Mouse (Mus musculus) hindbrain, embryonic 11.5 days (tissue): ENCODE data around the gene Hoxa9. TPM values are rescaled to one million over a fixed set of nuclear protein-coding genes. Genes with fewer than 3 reads are reported as not detected.

Source experiments
- ATAC-seq: fragments of 200-750 bp; cut with Nextera tagmentation; 2 replicates; pipeline ENCODE4 v1.8.0; 2017; ENCODE audit warnings: mild to moderate bottlenecking, moderate TSS enrichment, moderate library complexity; ENCODE audit not compliant: low FRiP score
- DNase-seq: peaks from one replicate; pipeline ENCODE4 v3.0.0-alpha.2; 2015; ENCODE audit warnings: low spot score
- H3K27ac ChIP-seq: fragments of 300-500 bp; sonication (generic); 2 replicates; pipeline ENCODE4 v1.5.1; 2014; ENCODE audit warnings: mild to moderate bottlenecking, low read depth, low read length
- H3K27me3 ChIP-seq: fragments of 300-500 bp; sonication (generic); 2 replicates; pipeline ENCODE4 v1.6.1; 2014; ENCODE audit warnings: mild to moderate bottlenecking, low read length, moderate library complexity, mixed read lengths; ENCODE audit not compliant: control insufficient read depth, insufficient read depth
- H3K36me3 ChIP-seq: fragments of 300-500 bp; sonication (generic); 2 replicates; pipeline ENCODE4 v1.6.1; 2014; ENCODE audit warnings: mild to moderate bottlenecking, low read length, moderate library complexity, mixed read lengths; ENCODE audit not compliant: control insufficient read depth, insufficient read depth
- H3K4me1 ChIP-seq: fragments of 300-500 bp; sonication (generic); replicated peaks from 2 replicates; pipeline ENCODE4 v1.6.1; 2014; ENCODE audit warnings: low read length, mixed read lengths; ENCODE audit not compliant: control insufficient read depth, insufficient read depth
- H3K4me2 ChIP-seq: fragments of 300-500 bp; sonication (generic); replicated peaks from 2 replicates; pipeline ENCODE4 v1.6.1; 2014; ENCODE audit warnings: mild to moderate bottlenecking, low read depth, low read length
- H3K4me3 ChIP-seq: fragments of 300-500 bp; sonication (generic); 2 replicates; pipeline ENCODE4 v1.5.1; 2014; ENCODE audit warnings: low read depth, low read length
- H3K9ac ChIP-seq: fragments of 300-500 bp; sonication (generic); 2 replicates; pipeline ENCODE4 v1.6.1; 2014; ENCODE audit warnings: low read depth, low read length
- H3K9me3 ChIP-seq: fragments of 300-500 bp; sonication (generic); 2 replicates; pipeline ENCODE4 v1.6.1; 2016; ENCODE audit warnings: low read length; ENCODE audit not compliant: control insufficient read depth
- WGBS: fragments of 180-500 bp; shearing (Covaris S2); extraction: QIAGEN DNeasy Blood & Tissue Kit; methylation state at CpG from one replicate; pipeline ENCODE4 v1.1.7; 2014; 5-methylcytosine and 5-hydroxymethylcytosine counted together
- polyA plus RNA-seq: library from polyadenylated mRNA; unstranded; fragments of >200 nt; fragmentation: Nextera tagmentation; extraction: Ambion mirVana; gene quantifications from 2 replicates; pipeline ENCODE4 v1.2.1, GENCODE M21; 2014

The Hoxa9 gene
- polyA plus RNA-seq, 1 experiment from 2014 or later = 0.25 TPM

DNA sequence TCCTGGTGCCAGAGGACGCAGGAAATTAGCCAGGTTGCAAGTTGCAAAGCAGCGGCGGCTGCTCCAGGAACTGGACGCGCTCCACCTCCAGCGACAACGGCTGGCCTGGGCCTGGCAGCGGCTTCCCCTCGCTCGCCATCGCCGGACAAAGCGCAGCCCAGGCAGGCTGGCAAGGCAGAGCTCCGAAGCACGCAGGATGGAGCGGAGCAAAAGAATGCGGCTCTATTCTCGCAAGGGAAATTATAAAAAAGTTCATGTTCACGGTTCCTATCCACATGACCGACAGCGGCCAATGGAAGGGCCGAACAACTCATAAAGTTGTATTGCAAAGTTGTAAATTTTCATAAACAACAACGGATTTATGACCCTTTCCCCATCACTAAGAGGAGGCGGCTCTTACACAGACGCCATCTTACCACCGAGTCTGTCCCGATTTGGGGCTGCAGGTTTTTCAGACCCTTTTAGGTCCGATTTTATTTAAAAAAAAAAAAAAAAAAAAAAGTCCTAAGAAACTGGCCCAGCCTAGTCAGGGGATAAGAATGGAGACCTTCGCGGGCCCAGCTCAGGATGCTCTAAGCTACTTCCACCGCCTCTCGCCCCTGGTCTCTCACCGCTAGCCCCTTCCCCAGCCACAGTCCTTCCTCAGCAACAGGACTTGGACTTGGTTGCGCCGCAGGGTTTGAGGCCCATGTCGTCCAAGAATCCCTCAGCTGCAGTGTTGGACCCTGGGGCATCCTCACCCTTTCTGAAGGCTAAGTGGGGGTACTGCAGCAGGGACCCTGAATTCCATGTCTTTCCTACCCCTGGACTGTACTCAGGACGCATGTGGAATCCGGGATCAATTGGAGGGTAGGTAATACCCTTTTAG lies 17.5 kb downstream of the Hoxa9 start, which contains the start of the genes Hoxa3 and Gm28308:
Gene Hoxa3 (minus strand): TSS at position 218 of the 868 bp plus-strand sequence.
Gene Gm28308 (minus strand): TSS at position 221 of the 868 bp plus-strand sequence.
- DNase-seq (no peak), ATAC-seq (no peak)
- Histone ChIP-seq H3K4me2 (no peak within 1 kb of the TSS; the same call in 1 of the 2 replicates), H3K9me3 (no peaks in the 10 kb centered on the region), H3K27me3 (peaks cover 97% of the 10 kb centered on the region), H3K27ac (no peak within 1 kb of the TSS), H3K36me3 (no peaks in the 10 kb centered on the region), H3K4me1 (peaks cover 9% of the 10 kb centered on the region; the same call in 1 of the 2 replicates), H3K9ac (no peak within 1 kb of the TSS), H3K4me3 (no peak within 1 kb of the TSS; the same call in 1 of the 2 replicates)
- WGBS = 2% methylated on average over 38 of the region's 38 CpGs

DNA sequence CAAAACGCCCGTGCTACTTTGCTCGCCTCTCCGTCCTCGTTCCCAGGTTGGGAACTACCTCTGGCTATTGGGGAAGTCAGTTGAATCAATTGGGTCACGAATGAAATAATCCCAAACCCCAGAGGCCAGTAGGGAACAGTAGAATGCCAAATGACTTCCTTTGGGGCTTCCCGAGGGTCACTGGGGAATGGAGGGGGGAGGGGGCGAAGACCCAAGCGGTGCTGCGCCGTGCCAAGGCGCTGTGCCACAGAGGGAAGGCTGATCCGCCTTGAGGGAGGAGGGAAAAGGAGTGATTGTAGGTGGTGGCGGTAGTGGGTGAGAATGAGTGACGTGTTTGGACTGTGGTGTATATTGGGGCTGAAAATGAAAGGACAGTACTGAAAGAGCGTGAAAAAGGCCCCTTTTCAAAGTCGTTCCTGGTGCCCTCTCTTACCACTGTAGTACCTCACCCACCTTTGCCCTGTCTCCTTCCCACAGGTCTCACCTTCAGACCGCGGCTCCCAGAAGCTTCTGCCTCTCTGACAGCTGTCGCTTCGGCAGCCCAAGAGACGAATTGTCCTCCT lies 18.3 kb downstream of the Hoxa9 start:
- ATAC-seq (no peak), DNase-seq (peak; percentile 59)
- H3K27me3 ChIP-seq = peaks cover 96% of the 10 kb centered on the region
- H3K4me3 ChIP-seq = no peak overlapping the region; the same call in 1 of the 2 replicates
- no peaks in the 10 kb centered on the region for H3K36me3 ChIP-seq
- H3K9ac ChIP-seq = no peak overlapping the region
- H3K27ac ChIP-seq = no peak overlapping the region
- no peak overlapping the region; the same call in 1 of the 2 replicates for H3K4me2 ChIP-seq
- H3K4me1 ChIP-seq = peaks cover 9% of the 10 kb centered on the region; the same call in 1 of the 2 replicates
- WGBS = under 1% methylated on average over 22 of the region's 22 CpGs
- no peaks in the 10 kb centered on the region for H3K9me3 ChIP-seq

DNA sequence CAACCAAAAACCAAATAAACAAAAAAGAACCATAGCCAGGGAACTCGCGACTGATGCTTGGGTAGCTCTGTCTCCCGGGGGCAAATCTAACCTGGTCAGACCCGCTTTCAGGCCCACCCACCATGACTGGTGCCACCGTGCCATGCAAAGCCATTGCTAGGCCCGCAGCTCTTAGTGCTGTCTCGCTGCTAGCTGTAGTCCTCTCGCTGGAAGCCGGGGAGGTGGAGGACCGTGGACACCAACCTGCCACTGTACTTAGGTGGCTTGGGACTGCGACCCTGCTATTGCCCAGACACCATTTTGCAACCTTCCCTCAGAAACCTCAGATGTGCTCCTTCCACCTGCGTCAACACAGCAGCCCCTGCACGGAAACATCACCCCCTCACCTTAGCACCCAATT lies 18.9 kb downstream of the Hoxa9 start:
- H3K36me3 ChIP-seq = no peaks in the 10 kb centered on the region
- no peak overlapping the region for H3K27ac ChIP-seq
- ATAC-seq = no peak
- H3K4me1 ChIP-seq = peaks cover 4% of the 10 kb centered on the region; the same call in 1 of the 2 replicates
- no peak overlapping the region for H3K9ac ChIP-seq
- peaks cover 96% of the 10 kb centered on the region for H3K27me3 ChIP-seq
- DNase-seq = peak; percentile 56
- no peak overlapping the region for H3K4me3 ChIP-seq
- no peaks in the 10 kb centered on the region for H3K9me3 ChIP-seq
- H3K4me2 ChIP-seq = no peak overlapping the region
- 5% methylated on average over 13 of the region's 13 CpGs for WGBS

DNA sequence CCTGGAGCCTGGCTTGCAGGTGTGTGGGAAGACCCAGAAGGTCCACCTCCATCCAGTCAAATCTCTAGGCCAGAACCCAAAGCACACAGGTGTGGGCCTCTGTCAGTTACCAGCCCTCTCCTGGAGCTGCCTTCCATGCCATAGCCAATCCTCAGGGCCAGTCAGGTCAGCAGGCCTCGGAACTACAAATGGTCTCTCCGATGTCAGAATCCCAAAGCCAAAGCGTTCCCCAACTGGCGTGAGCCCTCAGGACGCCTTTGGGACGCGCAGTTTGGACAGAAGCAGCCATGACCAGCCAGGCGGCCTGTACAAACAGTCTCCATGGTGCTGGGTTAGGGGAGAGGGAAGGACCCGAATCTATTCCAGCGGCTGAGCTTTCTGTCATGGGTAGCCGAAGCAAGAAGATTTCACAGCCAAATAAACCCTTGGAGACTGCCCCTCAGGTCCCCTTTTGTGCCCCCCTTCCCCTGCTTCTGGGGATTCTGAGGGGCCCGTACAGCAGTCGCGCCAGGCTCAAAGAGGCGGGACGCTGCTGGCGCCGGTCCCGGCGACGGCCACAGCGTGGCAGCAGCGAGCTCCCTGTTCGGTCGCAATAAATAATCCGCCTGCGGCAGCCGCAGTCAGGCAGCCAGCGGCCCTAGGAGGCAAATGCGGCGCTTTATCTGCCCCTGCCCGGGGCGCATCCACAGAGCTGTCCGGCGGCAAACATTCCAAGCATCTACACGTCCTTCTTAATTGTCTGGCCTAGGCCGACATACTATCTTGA lies 19.5 kb downstream of the Hoxa9 start:
- 1% methylated on average over 37 of the region's 37 CpGs for WGBS
- Histone ChIP-seq H3K4me2 (no peak overlapping the region), H3K4me1 (peaks cover 4% of the 10 kb centered on the region; the same call in 1 of the 2 replicates), H3K4me3 (no peak overlapping the region; the same call in 1 of the 2 replicates), H3K27me3 (peaks cover 96% of the 10 kb centered on the region), H3K9ac (no peak overlapping the region), H3K27ac (no peak overlapping the region), H3K9me3 (no peaks in the 10 kb centered on the region), H3K36me3 (no peaks in the 10 kb centered on the region)
- peak; percentile 69 for DNase-seq
- peak; percentile 59 for ATAC-seq

DNA sequence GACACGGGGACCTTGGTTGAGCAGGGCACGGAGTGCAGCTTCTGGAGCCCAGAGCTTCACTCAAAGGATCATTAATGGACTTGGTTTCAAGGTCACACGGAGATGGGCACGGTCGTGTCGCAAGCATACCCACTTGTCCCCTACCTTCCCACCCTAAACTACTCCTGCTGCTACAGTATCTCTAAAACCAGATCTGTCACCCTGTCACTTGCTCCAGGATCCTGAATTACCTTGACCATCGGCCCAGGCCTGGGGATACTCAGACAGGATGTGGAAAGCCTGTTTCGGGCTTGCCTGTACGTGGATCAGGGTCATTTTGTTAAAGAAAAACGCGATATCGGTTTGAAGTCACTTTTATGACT lies 21.2 kb downstream of the Hoxa9 start:
- peak; percentile 62 for DNase-seq
- no peak overlapping the region for H3K4me3 ChIP-seq
- no peaks in the 10 kb centered on the region for H3K36me3 ChIP-seq
- no peak overlapping the region for H3K9ac ChIP-seq
- WGBS = 6% methylated on average over 12 of the region's 12 CpGs
- H3K27me3 ChIP-seq = peaks cover 93% of the 10 kb centered on the region
- no peaks in the 10 kb centered on the region for H3K9me3 ChIP-seq
- H3K4me2 ChIP-seq = no peak overlapping the region
- ATAC-seq = no peak
- peaks cover 4% of the 10 kb centered on the region; the same call in 1 of the 2 replicates for H3K4me1 ChIP-seq
- no peak overlapping the region for H3K27ac ChIP-seq

DNA sequence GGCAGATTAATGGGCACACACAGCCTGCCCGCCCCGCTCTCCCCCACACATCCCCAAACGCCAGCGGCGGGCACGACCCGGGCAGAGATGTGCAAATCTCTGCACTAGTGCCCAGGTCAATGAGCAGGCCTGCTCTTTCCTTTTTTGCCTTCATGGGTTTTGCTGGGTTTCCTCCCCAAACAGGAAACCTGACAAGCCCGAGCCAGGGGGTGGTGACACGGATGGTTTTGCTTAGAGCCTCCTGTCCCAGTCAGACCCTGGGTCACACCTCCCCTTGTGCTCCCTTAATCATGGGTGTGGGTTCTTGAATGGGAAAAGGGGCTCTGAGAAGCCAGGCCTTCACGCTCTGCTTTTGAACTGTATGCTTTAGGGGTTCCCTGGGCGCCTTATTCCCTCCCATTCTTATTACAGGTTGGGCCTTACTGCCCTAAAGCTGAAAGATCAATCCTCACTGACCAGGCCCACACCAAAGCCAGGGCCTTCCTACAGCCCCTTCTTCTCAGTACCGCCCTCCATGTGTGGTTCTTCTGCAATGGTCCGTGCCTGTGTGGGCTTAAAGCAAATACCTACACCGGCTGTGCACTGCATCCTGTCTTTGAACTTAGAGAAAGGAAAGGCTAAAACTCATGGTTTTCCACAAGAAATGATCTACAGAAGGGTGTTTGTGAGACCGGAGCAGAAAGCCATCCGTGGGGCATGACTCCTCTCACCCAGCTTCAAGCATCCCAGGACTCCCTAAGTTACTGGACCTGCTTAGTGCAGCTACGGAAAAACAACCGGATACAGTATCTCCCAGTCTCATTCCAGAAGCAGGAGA lies 21.8 kb downstream of the Hoxa9 start:
- ATAC-seq (no peak), DNase-seq (peak; percentile 55)
- Histone ChIP-seq H3K4me3 (no peak overlapping the region; the same call in 1 of the 2 replicates), H3K4me2 (peak overlapping the region; percentile 23; the same call in 1 of the 2 replicates), H3K4me1 (peaks cover 4% of the 10 kb centered on the region; the same call in 1 of the 2 replicates), H3K36me3 (no peaks in the 10 kb centered on the region), H3K9ac (no peak overlapping the region), H3K27ac (no peak overlapping the region), H3K9me3 (no peaks in the 10 kb centered on the region), H3K27me3 (peaks cover 93% of the 10 kb centered on the region)
- WGBS = 2% methylated on average over 17 of the region's 18 CpGs

DNA sequence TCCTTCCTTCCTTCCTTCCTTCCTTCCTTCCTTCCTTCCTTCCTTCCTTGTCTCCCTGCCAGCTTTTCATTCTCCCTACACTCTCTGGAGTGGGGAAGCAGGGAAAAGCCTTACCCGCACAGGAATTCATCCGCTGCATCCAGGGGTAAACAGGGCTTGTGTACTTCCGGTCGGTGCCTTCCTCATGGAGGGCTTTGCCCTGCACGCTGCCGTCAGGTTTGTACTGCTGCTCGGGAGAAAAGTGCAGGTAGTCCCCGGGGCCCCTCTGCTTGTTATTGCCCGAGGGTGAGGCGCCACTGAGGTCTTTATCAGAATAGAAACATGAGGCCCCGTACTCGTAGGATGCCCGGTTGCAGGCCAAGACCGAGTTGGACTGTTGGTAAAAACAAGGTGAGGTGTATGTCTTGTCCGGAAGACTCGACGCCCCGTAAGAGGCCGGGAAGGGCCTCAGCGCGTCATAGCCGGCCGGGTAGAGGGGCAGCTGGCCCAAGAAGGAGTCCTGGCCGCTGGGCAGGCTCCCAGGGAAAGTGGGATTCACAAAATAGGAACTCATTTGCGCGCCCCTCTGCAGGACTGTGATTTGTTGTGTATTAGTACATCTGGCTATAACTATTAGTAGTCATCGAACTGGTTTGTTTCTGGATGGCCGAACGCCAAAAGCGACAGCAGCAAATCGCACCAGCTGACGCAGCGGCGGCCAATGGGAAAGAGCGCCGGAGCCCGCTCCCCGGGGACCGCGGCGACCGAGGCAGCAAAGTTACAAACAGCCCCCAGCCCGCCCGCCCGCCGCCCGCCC lies 22.6 kb downstream of the Hoxa9 start, which contains the start of gene Hoxa6:
Gene Hoxa6 (minus strand): TSS at position 651 of the 796 bp plus-strand sequence.
- Histone ChIP-seq H3K4me2 (peak within 1 kb of the TSS; percentile 23), H3K4me3 (peak within 1 kb of the TSS; percentile 23), H3K9me3 (no peaks in the 10 kb centered on the region), H3K27me3 (peaks cover 94% of the 10 kb centered on the region), H3K9ac (0 out of 2 replicates have a peak within 1 kb of the TSS, but pooled peaks have one; percentile 11), H3K4me1 (peaks cover 4% of the 10 kb centered on the region; the same call in 1 of the 2 replicates), H3K36me3 (no peaks in the 10 kb centered on the region), H3K27ac (0 out of 2 replicates have a peak within 1 kb of the TSS, but pooled peaks have one; percentile 30)
- ATAC-seq (no peak), DNase-seq (peak; percentile 55)
- 1% methylated on average over 42 of the region's 47 CpGs for WGBS
